Mouse (Mus musculus) megakaryocyte, embryonic 14.5 days (primary cell): ENCODE data around the gene Gprc5c.

ENCODE experiments used
- FLI1 ChIP-seq: IDR thresholded peaks from 2 replicates; pipeline ENCODE4 v1.6.1; 2012; ENCODE audit warnings: low read length, inconsistent platforms, mixed read lengths
- GATA1 ChIP-seq: IDR thresholded peaks from 3 replicates; pipeline ENCODE4 v1.6.1; 2012; ENCODE audit warnings: mixed read lengths, low read length, inconsistent platforms, borderline replicate concordance

DNA sequence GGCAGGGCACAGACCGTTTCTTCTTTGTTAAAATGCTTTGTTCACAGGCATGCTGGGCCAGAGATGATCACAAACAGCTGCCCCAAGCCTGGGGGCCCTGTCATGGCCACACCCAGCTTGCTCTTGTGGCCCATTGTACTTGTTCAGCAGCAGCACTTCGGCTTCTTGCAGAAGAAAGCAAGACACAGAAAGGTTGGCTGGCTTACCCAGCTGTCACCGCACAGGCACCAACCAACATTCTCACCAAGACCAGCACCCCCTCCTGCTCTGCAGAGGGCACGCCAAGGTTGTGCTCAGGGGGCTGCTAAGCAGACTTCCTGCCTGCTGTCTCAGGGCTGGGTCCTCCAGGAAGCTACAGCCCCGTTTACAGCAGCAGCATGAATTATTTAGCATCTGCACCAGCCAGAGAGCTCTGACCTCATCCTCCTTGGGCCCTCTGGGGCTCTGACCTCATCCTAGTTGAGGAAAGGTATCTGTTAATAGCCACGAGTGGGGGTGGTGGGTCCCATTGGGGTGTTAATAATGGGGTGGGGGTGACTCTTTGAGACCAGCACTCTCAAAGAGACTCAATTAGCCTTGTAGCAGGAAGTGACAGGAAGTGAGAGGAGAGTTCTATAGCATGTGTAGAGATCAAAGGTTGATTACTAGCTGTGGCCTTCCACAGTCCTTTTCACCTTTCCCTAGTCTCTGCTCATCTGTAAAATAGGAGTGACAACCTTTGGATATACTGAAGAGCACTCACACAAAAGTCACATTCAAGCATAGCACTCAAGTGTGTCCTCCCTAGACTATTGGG is 22.3 kb downstream of the Gprc5c start:
- no peak for TF ChIP-seq FLI1
- no peak for TF ChIP-seq GATA1
